Mouse (Mus musculus): Measurements from ENCODE around the gene Iffo2. TPM values are rescaled to one million over a fixed set of nuclear protein-coding genes. Genes with fewer than 3 reads are reported as not detected.

The Iffo2 gene
- total and polyA plus RNA-seq, 2 experiments from 2014 or later = 5.8 to 18.1 TPM

DNA sequence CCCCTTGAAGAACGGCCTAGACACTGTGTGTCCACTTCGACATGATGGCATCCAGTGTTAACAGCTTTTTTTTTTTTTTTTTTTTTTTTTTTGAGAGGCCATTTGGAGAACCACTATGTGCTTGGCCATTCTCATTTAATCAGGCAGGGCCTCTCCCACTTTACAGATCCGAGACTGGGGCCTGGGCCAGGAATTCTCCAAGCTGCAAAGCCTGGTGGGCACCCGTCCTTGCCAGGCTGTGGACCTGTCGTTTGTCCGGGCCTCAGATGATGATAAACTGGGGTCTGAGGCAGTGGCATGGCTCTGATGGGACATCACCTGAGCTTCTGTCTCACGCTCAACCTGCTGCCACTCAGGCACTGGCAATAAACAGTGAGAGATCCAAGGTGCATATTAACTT lies 62.5 kb downstream of the Iffo2 start:
- TF ChIP-seq CTCF (IDR thresholded peaks at IDR 0.05) = no peak
- no peak for ATAC-seq (ENCODE audit: low FRiP score)
- H3K4me3 ChIP-seq (ENCODE audit: low read depth, low read length) = no peak overlapping the region
- no peak overlapping the region for H3K27ac ChIP-seq (ENCODE audit: low read depth, low read length)
- H3K9me3 ChIP-seq (ENCODE audit: low read length) = no peaks in the 10 kb centered on the region
- H3K4me1 ChIP-seq (ENCODE audit: insufficient read depth, low read length) = peaks cover 19% of the 10 kb centered on the region
- H3K36me3 ChIP-seq (ENCODE audit: insufficient read depth, low read length) = no peaks in the 10 kb centered on the region
- H3K4me2 ChIP-seq (ENCODE audit: low read depth, low read length, poor library complexity, severe bottlenecking) = no peak overlapping the region
- no peak overlapping the region for H3K9ac ChIP-seq (replicated peaks; ENCODE audit: low read length, poor library complexity, severe bottlenecking)
- H3K27me3 ChIP-seq (ENCODE audit: insufficient read depth, low read length) = no peaks in the 10 kb centered on the region
- WGBS = 78% methylated on average over 7 of the region's 7 CpGs
- DNase-seq (ENCODE audit: low spot score) = no peak

DNA sequence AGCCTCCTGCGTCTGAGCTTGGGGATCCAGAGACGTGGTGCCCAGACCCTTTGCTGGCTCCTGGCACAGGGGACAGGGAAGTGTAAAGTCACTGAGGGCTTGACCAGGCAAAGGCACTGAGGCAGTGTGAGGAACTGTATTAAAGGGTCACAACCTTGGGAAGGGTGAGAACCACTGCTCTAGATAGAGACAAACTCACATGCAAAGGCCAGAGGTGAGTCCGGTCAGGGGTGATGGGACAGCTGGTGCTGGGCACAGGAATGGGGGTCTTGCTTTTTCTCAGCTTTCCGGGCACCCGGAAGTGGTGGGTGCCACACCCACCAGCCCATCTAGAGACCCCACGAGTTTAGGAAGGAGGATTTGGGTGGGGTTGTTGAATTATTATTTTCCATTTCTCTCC lies 63.0 kb downstream of the Iffo2 start:
- H3K4me1 ChIP-seq (ENCODE audit: insufficient read depth, low read length) = peaks cover 24% of the 10 kb centered on the region
- ATAC-seq (ENCODE audit: low FRiP score) = no peak
- no peak for TF ChIP-seq CTCF (IDR thresholded peaks at IDR 0.05)

DNA sequence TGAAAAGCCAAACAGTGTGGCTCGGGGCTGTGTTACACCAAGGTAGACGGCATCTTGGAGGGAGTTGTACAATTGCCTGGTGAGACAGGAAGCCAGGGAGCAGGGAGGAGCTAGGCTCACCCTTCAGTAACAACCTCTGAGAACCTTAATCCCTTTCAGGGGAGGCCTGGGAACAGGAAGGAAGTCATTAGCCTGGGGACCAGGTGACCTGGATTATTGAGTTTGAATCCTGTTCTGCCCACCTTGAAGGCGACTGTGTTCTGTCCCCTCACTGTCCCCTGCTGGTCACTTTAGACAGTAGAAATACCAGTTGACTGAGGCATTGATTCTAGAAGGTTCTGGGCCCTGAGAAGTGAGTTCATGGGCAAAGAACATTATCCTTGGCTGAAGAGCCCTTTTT lies 63.7 kb downstream of the Iffo2 start:
- DNase-seq (ENCODE audit: low spot score) = no peak
- 62% methylated on average over 3 of the region's 3 CpGs for WGBS
- Histone ChIP-seq H3K4me1 (ENCODE audit: insufficient read depth, low read length) (peaks cover 30% of the 10 kb centered on the region), H3K36me3 (ENCODE audit: insufficient read depth, low read length) (no peaks in the 10 kb centered on the region), H3K9me3 (ENCODE audit: low read length) (no peaks in the 10 kb centered on the region), H3K27me3 (ENCODE audit: insufficient read depth, low read length) (no peaks in the 10 kb centered on the region), H3K4me2 (ENCODE audit: low read depth, low read length, poor library complexity, severe bottlenecking) (no peak overlapping the region), H3K9ac (replicated peaks; ENCODE audit: low read length, poor library complexity, severe bottlenecking) (no peak overlapping the region), H3K4me3 (ENCODE audit: low read depth, low read length) (no peak overlapping the region), H3K27ac (ENCODE audit: low read depth, low read length) (no peak overlapping the region)
- TF ChIP-seq CTCF (IDR thresholded peaks at IDR 0.05) = peak; percentile 48
- no peak for ATAC-seq (ENCODE audit: low FRiP score)

More for the DNA sequence above, 63.0 kb downstream of the Iffo2 start:
- no peak for DNase-seq (ENCODE audit: low spot score)
- 82% methylated on average over 6 of the region's 6 CpGs for WGBS
- H3K27ac ChIP-seq (ENCODE audit: low read depth, low read length) = no peak overlapping the region
- no peaks in the 10 kb centered on the region for H3K27me3 ChIP-seq (ENCODE audit: insufficient read depth, low read length)
- no peaks in the 10 kb centered on the region for H3K9me3 ChIP-seq (ENCODE audit: low read length)
- H3K9ac ChIP-seq (replicated peaks; ENCODE audit: low read length, poor library complexity, severe bottlenecking) = no peak overlapping the region
- no peak overlapping the region for H3K4me3 ChIP-seq (ENCODE audit: low read depth, low read length)
- no peak overlapping the region for H3K4me2 ChIP-seq (ENCODE audit: low read depth, low read length, poor library complexity, severe bottlenecking)
- no peaks in the 10 kb centered on the region for H3K36me3 ChIP-seq (ENCODE audit: insufficient read depth, low read length)

DNA sequence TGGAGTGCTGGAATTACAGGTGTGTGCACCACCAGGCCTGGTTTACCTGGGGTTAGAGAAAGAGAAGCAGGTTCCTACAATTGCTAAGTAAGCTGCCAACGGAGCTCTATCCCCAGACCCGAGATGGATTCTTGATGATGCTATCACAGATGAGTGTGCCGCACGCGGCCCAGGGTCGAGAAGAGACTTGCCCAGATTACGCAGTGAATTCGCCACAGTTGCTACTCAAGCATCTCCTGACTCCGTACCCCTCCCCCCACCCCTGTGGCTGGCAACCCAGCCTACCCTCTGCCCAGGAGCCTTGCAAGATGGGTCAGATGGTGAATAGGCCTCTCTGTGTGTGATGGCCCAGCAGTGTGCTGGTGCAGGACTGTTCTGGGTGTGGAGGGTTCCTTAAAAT lies 66.4 kb downstream of the Iffo2 start:
- no peak for TF ChIP-seq CTCF (IDR thresholded peaks at IDR 0.05)
- no peaks in the 10 kb centered on the region for H3K27me3 ChIP-seq (ENCODE audit: insufficient read depth, low read length)
- H3K9ac ChIP-seq (replicated peaks; ENCODE audit: low read length, poor library complexity, severe bottlenecking) = peak overlapping the region; percentile 42; the same call in 1 of the 2 replicates
- H3K27ac ChIP-seq (ENCODE audit: low read depth, low read length) = peak overlapping the region; percentile 43; the same call in 1 of the 2 replicates
- H3K9me3 ChIP-seq (ENCODE audit: low read length) = no peaks in the 10 kb centered on the region
- DNase-seq (ENCODE audit: low spot score) (no peak), ATAC-seq (ENCODE audit: low FRiP score) (0 out of 2 replicates have a peak, but pooled peaks have one; percentile 19)
- H3K36me3 ChIP-seq (ENCODE audit: insufficient read depth, low read length) = no peaks in the 10 kb centered on the region
- no peak overlapping the region for H3K4me3 ChIP-seq (ENCODE audit: low read depth, low read length)
- H3K4me2 ChIP-seq (ENCODE audit: low read depth, low read length, poor library complexity, severe bottlenecking) = peak overlapping the region; percentile 15; the same call in 1 of the 2 replicates
- peaks cover 34% of the 10 kb centered on the region for H3K4me1 ChIP-seq (ENCODE audit: insufficient read depth, low read length)
- 19% methylated on average over 9 of the region's 9 CpGs for WGBS

DNA sequence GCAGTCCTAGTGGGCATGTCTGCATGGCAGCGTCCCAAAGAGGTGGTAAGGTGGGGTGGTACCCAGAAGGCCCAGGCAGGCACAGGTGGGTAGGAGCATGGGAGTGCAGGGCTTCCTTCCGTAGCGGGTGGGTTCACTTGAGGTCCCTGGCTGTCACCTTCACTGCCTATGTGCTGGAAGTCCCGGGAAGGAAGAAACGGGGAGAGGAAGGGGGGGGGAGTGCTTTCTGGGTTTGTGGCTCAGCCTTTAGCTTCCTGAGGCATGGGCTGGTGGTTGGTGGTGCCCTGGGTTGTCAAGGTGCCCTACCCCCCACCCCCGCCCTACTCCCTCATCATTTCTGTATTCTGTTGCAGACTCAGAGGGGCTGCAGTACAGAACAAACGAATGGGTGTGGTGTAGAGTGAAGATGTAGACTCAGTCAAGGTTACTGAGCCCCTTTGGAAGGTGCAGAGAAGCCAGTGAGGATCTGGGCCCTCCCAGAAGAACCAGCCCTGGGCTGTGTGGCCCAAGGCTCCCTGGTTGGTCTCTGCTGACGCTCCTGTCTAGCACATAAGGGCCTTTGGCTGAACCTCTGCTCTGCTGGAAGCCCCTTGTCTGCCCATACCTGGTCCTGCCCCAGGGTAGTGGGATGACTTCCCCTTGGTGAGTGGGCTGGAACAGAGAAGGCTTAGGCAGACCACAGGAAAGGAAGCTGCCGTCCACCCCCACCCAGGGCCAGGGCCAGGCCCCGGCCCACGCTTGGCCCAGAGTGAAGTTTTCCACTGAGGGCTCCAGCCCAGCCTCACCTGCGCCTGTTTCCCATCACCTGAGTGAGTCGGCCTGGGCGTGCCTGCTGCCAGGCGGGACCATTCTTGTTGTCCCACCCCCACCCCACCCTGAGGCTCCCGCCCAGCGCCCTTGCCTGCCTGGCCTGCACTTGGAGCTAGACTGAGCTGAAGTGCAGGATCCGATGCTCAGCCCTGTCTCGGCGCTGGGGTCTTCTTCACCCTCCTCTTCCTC lies 67.2 kb downstream of the Iffo2 start:
- Histone ChIP-seq H3K9me3 (ENCODE audit: low read length) (no peaks in the 10 kb centered on the region), H3K4me3 (ENCODE audit: low read depth, low read length) (no peak overlapping the region), H3K27ac (ENCODE audit: low read depth, low read length) (peak overlapping the region; percentile 43), H3K9ac (replicated peaks; ENCODE audit: low read length, poor library complexity, severe bottlenecking) (peak overlapping the region; percentile 42; the same call in 1 of the 2 replicates), H3K4me1 (ENCODE audit: insufficient read depth, low read length) (peaks cover 34% of the 10 kb centered on the region), H3K4me2 (ENCODE audit: low read depth, low read length, poor library complexity, severe bottlenecking) (no peak overlapping the region), H3K36me3 (ENCODE audit: insufficient read depth, low read length) (no peaks in the 10 kb centered on the region), H3K27me3 (ENCODE audit: insufficient read depth, low read length) (no peaks in the 10 kb centered on the region)
- no peak for ATAC-seq (ENCODE audit: low FRiP score)
- DNase-seq (ENCODE audit: low spot score) = no peak
- 72% methylated on average over 20 of the region's 20 CpGs for WGBS
- TF ChIP-seq CTCF (IDR thresholded peaks at IDR 0.05) = no peak

DNA sequence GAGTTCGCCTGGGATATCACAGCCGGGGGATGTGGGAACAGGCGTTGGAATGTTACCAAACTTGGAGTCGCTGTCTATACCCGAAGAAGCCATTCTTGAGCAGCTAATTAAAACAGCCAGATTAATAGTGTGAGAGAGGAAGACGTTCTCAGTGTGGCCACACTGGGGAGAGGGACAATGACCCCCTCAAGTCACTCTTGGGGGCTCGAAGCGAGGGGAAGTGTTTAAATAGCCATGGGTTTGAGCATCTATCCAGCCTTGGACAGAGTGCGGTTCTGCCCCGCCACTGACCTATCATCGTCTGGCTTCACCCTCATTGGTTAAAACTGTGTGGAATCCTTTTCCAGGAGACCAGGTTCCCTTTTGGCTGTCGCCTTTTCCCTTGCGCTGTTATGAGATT lies 68.0 kb downstream of the Iffo2 start:
- WGBS = 40% methylated on average over 13 of the region's 13 CpGs
- peak overlapping the region; percentile 36; the same call in 1 of the 2 replicates for H3K4me2 ChIP-seq (ENCODE audit: low read depth, low read length, poor library complexity, severe bottlenecking)
- peak overlapping the region; percentile 52; the same call in 1 of the 2 replicates for H3K27ac ChIP-seq (ENCODE audit: low read depth, low read length)
- H3K9ac ChIP-seq (replicated peaks; ENCODE audit: low read length, poor library complexity, severe bottlenecking) = no peak overlapping the region
- no peaks in the 10 kb centered on the region for H3K36me3 ChIP-seq (ENCODE audit: insufficient read depth, low read length)
- H3K9me3 ChIP-seq (ENCODE audit: low read length) = no peaks in the 10 kb centered on the region
- no peaks in the 10 kb centered on the region for H3K27me3 ChIP-seq (ENCODE audit: insufficient read depth, low read length)
- no peak overlapping the region for H3K4me3 ChIP-seq (ENCODE audit: low read depth, low read length)
- peaks cover 34% of the 10 kb centered on the region for H3K4me1 ChIP-seq (ENCODE audit: insufficient read depth, low read length)
- DNase-seq (ENCODE audit: low spot score) = no peak
- no peak for ATAC-seq (ENCODE audit: low FRiP score)
- no peak for TF ChIP-seq CTCF (IDR thresholded peaks at IDR 0.05)

All from midbrain, postnatal 0 days (tissue).